Mouse (Mus musculus) heart, postnatal 10 days (tissue): ENCODE measurements around the gene Ypel3. TPM values are rescaled to one million over a fixed set of nuclear protein-coding genes. Genes with fewer than 3 reads are reported as not detected.
"Not testable (repeated sequence)": the region's sequence is repeated elsewhere in the genome, so short reads cannot be mapped to it uniquely, and the experiment has no call there.

ENCODE experiments used
- DNase-seq, 2 experiments: peaks; one replicate each; pipeline ENCODE4 v3.0.0; 2021
- intact Hi-C: fragments of 180-260 bp; cut with DNase I; formaldehyde crosslinking; loops from one replicate; pipeline ENCODE4 v1.15.1; 2025
- total RNA-seq, 2 experiments: library from RNA; stranded (reverse); gene quantifications; 2 replicates each; pipeline ENCODE4 v1.2.3; 2021

Gene Ypel3
- total RNA-seq, 2 experiments from 2014 or later: 61.9 to 71.7 TPM

DNA sequence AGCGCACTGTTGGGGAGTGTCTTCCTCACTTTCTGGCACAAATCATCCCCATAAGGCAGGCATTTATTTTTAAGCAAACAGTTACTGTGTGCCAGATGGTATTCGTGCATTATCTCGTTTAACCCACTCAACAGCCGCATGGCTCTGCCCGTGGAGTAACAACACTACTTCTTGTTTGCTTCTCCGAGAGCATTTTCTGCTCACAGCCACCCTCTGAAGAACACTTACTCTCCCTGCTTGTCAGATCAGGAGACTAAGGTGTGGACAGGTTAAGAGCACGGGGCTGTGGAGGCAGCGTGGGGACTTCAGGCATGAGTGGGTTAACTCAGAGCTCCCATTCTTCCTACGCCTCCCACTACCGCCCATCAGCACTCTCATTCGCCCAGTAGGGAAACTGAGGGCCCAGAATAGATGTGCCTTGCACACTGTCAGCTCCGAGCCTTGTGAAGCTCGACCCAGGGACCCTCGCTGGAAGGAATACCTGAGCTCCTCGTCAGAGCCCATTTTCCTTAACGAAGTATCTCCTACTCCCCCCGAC, 14.2 kb upstream of the Ypel3 start:
- intact Hi-C loops: no loop called here
- no peak for DNase-seq

DNA sequence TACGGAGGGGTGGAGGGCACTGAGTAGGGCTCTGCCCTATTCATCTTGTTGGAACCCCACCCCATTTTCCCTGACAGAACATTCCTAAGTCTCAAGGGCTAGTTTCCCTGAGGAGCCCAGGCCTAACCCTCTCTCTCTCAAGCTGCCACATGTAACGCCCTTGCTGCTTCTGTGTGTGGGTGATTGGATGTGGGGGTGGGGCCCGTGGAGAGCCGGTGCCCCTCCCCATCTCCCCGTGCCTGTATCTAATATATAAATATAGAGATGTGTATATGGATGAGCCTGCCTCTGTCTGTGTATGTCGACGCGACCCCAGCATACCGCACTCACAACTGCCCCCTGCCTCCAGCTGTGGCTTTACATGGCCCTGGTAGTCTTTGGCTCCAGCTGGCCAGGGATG, 11.2 kb upstream of the Ypel3 start:
- intact Hi-C loops: no loop called here
- DNase-seq: no peak

DNA sequence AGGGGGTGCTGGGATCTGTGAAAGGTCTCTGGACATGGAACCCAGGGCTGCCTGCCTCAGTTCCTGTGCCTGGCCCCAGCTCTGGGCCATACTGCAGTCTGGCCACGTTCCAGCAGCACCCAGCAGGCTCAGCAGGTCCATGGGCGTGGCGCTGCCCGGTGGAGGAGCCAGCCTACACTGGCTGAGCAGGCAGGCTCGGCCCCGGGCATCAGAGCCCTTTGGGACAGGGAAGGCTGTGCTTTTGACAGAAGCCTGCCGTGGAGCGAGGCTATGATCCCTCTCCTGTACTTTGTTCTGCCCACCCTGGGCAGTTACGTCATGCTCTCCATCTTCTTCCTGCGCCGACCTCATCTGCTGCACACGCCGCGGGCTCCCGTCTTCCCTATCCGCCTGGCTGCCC, 10.6 kb upstream of the Ypel3 start, which contains the start of gene Gdpd3:
TSS of gene Gdpd3 (plus strand) at position 134 of the 400 bp plus-strand sequence.
- intact Hi-C loops: no loop called here

DNA sequence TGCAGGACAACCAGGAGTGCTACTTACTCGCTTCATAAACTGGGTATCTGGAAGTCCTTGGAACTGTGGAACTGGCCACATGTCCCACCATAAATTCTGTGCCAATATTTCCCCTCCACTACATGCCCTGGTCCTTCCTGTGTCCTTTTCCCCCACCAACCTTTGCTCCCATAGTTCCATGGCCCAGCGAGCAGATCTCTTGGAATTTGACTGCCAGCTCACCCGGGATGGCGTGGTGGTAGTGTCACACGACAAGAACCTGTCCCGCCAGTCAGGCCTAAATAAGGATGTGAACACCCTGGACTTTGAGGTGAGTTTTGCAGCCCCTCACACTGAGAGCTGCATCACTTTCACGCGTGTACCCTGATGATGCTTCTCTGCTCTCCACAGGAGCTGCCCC, 9.8 kb upstream of the Ypel3 start:
- DNase-seq: no peak
- intact Hi-C loops: no loop called here

More for the DNA sequence above, 10.6 kb upstream of the Ypel3 start, which contains the start of gene Gdpd3:
- no peak for DNase-seq

DNA sequence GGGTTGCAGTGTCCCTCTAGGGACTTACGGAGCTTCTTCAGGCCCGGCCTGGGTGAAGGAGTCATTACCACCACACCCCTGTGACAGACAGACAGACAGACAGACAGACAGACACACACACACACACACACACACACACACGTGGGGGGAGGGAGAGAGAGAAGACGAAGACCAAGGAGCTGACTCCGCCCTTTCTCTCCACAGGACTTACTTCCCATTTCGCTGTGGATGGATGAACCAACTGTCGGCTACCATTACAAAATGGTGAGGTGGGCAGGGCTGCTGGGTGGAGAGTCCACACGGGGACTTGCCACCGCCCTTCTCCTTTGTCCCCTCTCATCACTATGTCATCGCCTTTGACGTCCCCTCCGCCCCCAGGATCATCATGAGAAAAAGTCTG, 6.0 kb upstream of the Ypel3 start:
- intact Hi-C loops: no loop called here
- no peak for DNase-seq

DNA sequence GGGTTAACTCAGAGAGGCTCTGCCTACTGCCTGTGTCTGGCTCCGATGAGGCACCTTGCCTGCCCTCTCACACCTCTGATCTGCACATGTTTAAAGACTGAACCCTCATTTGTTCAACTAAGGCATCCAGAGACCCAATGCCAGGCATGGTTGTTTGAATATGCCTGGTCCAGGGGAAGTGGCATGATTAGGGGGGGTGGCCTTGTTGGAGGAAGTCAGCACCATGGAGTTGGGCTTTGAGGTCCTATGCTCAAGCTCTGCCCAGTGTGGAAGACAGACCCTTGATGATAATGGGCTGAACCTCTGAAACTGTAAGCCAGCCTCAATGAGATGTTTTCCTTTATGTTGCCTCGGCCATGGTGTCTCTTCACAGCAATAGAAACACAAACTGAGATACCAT, 3.4 kb upstream of the Ypel3 start:
- intact Hi-C loops: no loop called here
- DNase-seq: no peak

DNA sequence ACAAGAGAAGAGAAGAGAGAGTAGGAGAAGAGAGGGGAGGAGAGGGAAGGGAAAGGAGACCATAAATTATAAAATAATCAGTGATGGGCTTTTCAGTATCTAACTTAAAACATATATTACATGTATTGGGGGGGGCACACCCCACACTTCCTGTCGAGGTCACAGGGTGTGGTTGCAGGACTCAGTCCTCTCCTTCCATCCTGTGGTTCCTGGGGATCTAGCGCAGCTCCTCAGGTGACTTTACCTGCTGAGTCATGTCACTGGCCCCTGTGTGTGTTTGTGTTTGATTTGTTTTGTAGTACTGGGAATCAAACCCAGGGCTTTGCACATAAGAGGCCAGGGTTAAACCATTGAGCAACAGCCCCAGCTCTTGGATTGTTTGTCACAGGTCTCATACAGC, 2.3 kb upstream of the Ypel3 start:
- intact Hi-C loops: no loop called here
- DNase-seq: no peak

DNA sequence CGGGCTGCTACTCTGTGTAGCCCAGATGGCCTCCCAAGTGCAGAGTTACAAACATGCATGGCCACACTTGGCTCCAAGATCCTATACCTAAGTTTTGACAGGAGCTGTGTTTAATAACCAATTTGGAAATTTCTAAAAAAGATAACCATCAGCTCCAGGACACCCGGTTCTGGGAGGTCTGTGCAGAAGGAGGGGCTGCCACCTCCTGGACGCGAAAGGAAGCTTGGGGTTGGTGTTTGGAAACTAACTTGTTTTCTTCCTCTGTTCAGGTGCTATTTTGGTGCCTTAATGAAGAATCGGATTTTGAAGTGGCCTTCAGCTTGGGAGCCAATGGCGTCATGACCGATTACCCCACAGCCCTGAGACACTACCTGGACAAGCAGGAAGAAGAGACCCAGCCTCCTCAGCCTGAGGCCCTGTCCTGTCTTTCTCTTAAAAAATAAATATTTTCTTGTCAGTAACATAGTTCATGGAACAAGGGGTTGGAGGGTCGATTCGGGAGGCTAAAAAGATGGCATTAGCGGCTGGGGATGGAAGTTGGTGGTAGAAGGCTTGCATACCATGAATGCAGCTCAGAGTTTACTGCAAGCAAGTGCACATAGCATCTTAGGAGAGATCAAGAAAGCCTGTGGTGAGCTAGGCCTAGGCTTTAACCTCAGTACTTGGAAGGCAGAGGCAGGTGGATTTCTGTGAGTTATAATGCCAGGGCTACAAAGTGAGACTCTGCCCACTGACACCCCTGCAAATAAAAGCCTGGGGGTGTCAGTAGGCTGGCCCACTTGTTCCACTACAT, 1.4 kb upstream of the Ypel3 start:
- intact Hi-C loops: no loop called here
- DNase-seq: no peak

DNA sequence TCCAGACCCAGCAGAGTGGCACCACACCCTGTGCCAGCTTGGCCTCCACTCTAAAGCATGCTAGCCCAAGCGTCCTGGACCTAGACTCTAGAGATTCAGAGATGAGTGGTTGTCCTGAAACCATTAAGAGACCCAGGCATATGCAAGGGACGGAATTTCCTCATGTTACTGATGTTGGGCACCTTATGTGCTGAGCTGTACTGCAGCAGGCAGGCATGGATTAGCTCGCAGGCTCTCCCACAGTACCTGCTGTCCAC, 849 bp upstream of the Ypel3 start:
- intact Hi-C loops: loop anchor here (2.0 kb wide), 1 partner anchor 15 kb away; no protein-coding TSS in a partner anchor

DNA sequence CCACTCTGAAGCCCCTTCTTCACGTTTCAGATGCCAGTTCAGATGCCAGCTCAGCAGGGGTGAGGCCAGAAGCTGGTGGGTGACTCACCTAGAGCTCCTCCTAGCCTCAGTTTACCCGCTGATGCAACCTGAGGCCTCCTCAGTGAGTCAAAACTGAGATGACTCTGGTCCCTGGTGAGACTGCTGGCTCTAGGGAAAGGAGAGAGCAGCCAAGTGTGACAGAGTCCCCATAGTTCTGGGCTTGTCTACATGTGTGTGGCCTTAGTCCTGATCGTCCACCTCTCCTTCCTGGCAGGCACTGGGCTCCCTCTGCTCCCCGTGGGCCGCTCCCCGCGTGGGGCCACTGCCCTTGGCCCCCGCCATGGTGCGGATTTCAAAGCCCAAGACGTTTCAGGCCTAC, 721 bp downstream of the Ypel3 start:
- DNase-seq: peak in 1 of 2 experiments; percentile 57

More for the DNA sequence above, 849 bp upstream of the Ypel3 start:
- DNase-seq: no peak

DNA sequence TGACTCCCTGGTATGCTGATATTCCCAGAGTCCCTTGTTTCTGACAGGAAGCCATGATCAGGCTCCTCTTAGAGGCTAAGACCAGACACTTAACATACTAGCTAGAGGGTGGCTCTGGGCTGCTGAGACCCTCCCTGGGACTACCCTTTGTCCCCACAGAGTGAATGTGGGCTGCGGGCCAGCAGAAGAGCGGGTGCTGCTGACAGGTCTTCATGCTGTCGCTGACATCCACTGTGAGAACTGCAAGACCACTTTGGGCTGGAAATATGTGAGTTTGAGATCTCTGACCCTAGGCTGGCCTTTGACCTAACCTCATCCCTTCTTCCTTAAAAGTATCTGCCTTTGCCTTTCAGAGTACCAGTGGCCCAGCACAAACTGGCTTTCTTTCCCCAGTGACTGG, 1.4 kb downstream of the Ypel3 start:
- no peak for DNase-seq
- intact Hi-C loops: no loop called here

More for the DNA sequence above, 721 bp downstream of the Ypel3 start:
- intact Hi-C loops: loop anchor here (2.0 kb wide), 1 partner anchor 17 kb away; no protein-coding TSS in a partner anchor

DNA sequence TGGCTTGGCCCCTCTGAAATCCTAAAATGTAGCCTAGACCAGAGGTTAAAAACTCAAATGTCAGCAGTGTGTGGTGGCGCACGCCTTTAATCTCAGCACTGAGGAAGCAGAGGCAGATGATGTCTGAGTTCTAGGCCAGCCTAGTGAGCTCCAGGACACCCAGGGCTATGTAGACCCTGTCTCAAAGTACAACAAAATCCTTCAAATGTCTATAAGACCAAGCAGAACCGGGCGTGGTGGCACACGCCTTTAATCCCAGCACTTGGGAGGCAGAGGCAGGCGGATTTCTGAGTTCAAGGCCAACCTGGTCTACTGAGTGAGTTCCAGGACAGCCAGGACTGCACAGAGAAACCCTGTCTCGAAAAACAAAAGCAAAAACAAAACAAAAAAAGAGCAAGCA, 2.3 kb downstream of the Ypel3 start:
- DNase-seq, intact Hi-C loops: not testable (repeated sequence)

DNA sequence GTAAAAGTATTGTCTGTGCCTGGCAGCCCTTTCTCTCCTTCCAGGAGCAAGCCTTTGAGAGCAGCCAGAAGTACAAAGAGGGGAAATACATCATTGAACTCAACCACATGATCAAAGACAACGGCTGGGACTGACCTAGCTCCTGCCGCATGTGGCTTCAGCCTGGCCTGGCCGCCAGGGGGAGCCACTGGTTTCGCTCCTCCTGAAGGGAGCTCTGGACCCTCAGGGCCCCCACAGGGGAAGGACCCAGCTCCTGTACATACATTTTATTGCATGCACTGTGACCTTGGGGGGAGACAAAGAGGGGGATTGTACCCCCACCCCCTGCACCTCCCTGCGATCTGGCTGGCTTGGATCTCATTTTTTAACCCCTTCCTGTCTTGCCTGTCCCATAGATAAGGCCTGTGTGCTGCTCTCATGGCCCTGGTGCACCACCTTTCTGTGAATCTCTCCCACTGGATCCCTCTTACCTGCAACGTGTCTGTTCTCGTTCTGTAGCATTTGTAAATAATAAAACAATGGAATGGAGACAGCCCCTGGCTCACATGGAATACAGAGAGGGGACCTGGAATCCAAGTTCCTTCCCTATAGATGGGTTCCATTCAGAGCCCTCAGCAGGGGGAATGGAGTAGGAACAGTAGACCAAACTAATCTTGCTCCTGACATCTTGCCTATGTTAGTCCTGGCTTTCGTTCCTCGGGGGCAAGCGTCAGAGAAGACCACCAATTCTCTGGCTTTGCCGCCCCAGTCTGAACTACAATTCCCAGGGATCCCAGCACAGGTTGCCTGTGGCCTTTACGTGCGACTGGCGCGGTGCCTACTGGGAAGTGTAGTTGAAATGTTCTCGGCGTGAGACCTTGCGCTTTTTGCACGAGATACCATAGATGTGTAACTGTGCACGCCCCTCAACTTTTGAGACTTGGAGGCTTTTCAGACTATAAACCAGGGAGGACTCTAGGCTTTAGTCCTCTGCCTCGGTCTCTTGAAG, 3.5 kb downstream of the Ypel3 start:
- DNase-seq: peak; percentile 87 to 93
- intact Hi-C loops: no loop called here

DNA sequence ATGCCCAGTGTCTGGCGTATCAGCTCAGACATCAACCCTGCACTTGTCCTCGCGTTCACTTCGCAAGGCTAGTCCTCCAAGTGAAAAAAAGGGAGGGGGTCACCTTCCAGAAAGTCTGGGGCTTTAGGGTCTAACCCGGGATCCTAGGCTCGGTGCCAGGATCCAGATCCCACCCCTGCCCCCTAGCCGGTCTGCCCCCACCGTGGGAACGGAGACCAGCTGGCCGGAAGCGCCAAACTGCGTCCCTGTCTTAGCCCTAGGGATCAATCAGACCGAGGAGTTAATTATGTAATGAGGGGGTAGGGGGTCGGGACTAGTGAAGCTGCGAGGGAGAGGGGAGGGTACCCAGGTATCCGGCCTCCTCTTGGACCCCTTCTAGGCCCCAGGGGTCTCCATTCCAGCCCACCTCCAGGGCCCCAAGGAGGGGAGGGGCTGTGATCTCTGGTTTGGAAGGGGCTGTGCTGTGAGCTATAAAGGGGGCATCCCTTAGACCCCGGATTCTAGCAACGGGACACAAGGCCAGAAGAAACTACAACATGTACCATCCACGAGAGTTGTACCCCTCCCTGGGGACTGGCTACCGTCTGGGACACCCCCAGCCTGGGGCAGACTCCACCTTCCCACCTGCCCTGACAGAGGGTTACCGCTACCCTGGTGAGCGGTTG, 4.3 kb downstream of the Ypel3 start, which contains the start of gene Tbx6:
TSS of gene Tbx6 (plus strand) at position 513 of the 665 bp plus-strand sequence.
- intact Hi-C loops: no loop called here

DNA sequence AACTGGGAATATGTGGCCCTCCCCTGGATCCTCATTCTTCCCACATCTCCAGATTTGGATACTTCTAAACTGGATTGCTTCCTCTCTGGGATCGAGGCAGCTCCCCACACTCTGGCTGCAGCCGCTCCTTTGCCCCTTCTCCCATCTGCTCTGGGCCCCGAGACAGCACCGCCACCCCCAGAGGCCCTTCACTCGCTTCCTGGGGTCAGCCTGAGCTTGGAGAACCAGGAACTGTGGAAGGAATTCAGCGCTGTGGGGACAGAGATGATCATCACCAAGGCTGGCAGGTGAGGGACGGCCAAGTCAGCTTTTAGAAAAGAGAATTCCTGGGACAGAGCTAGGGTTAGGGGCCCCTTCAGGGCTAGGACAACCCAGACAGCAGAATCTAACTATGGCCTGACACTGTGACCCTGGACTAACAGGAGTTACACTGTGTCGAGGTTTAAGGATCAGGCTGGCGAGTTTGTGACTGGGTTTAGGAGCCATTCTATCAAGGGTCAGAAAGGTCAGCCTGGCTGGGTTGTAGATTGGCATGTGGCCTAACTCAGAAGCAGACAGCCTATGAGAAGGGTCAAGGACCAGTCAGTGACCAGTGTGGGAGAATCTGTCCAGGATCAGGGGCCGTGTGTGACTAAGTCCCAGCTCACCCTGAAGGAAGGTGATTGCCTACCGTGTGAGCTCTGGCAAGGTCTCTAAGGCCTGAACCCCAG, 5.1 kb downstream of the Ypel3 start:
- no peak for DNase-seq
- intact Hi-C loops: no loop called here

More for the DNA sequence above, 4.3 kb downstream of the Ypel3 start, which contains the start of gene Tbx6:
- DNase-seq: peak in 1 of 2 experiments; percentile 49

DNA sequence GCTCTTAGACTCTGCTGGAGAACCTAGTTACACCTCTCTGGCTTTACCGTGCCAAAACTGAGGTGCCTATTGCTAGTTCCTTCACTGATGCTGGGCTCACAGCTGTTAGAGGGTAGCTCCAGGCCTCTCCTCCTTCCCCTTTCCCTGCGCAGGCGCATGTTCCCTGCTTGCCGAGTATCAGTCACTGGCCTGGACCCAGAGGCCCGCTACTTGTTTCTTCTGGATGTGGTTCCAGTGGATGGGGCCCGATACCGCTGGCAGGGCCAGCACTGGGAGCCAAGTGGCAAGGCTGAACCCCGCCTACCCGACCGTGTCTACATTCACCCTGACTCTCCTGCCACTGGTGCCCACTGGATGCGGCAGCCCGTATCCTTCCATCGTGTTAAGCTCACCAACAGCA, 5.9 kb downstream of the Ypel3 start:
- DNase-seq: no peak
- intact Hi-C loops: no loop called here

DNA sequence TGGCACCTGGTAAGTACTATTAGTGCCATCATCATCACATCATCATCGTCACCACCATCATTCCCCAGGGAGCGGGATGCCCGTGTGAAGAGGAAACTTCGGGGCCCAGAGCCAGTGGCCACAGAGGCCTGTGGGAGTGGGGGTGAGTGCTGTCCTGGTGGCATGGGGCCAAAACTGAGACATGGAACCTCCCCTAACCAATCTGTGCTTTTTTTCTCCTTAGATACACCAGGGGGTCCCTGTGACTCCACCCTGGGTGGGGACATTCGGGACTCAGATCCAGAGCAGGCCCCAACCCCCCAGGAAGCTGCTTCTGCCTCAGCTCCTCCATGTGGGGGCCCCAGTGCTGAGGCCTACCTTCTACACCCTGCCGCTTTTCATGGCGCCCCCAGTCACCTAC, 7.7 kb downstream of the Ypel3 start:
- DNase-seq: no peak
- intact Hi-C loops: no loop called here

DNA sequence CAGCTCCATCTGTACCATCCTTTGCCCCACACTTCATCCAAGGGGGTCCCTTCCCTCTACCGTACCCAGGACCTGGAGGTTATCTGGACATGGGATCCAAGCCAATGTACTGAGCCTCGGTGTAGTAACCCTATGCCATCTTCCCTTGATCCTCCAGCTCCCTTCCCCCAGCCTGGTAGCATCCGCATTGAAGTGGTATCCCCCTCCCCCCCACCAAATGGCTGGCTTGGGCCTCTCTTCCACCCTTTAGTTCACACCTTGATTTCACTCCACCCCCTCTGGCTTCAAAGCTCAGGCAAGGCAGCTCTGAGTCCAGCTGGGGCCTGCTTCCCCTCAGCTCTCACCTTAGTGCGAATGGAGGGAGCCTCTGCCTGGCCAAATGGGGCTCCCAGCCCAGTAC, 8.3 kb downstream of the Ypel3 start:
- no peak for DNase-seq
- intact Hi-C loops: no loop called here

DNA sequence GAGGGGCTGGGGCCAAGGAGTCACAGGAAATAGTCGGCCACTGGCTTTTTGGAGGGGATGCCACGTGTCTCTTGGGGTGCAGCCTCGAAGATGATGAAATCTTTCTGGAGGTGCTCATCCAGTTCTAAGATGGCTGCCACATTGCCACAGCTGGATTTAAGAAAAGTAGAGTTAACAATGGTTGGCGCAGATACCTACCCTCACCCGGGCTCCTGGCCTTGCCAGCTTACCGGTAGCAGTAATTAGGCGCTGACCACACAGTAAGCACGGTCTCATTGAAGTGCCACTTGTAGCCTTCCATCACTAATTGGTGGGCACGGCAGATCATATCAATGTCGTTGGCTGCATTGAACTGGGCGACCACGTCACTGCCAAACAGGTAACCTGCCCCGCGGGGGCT, 9.4 kb downstream of the Ypel3 start:
- no peak for DNase-seq
- intact Hi-C loops: no loop called here

DNA sequence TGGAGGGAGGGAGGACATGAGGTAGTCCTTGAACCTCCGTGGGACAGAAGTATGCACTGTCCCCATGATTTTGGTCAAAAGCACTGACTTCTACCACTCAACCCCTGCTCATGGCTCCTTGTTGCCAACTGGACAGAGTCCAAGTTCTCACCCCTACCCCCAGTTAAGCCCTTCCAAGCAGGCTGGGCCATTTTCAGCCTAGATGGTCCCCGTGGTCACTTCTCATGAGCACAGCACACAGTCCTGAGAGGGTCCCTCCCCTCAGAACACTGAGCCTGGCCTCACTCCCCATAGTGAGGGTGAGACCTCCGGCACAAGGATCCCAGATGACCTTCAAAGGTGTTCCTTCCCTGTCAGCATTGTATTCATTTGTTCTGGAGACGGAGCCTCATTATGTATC, 12.4 kb downstream of the Ypel3 start:
- no peak for DNase-seq
- intact Hi-C loops: no loop called here
